Mouse (Mus musculus) ES-E14 (cell line): ENCODE results near the gene Foxo3. TPM values are rescaled to one million over a fixed set of nuclear protein-coding genes. Genes with fewer than 3 reads are reported as not detected.

Experiments used
- DNase-seq: peaks from one replicate; pipeline ENCODE4 v3.0.0-alpha.2; 2013; ENCODE audit warnings: low read depth, low spot score
- H3K27ac ChIP-seq: 2 replicates; pipeline ENCODE4 v1.5.1; 2012; ENCODE audit warnings: low read depth, mild to moderate bottlenecking, low read length, moderate library complexity, mixed read lengths; ENCODE audit not compliant: poor library complexity, insufficient read depth, severe bottlenecking
- H3K36me3 ChIP-seq: 2 replicates; pipeline ENCODE4 v1.6.1; 2012; ENCODE audit warnings: mild to moderate bottlenecking, low read length, moderate library complexity, mixed read lengths; ENCODE audit not compliant: control insufficient read depth, poor library complexity, insufficient read depth, severe bottlenecking
- H3K4me1 ChIP-seq, 2 experiments: fragments of 150-350 bp in 1 of 2; sonication (generic) in 1 of 2; 2 replicates each; pipeline ENCODE4 v1.6.1; 2012; ENCODE audit warnings: low read length in 2 of 2, mild to moderate bottlenecking in 1 of 2, mixed read lengths in 1 of 2; ENCODE audit not compliant: control insufficient read depth in 2 of 2, insufficient read depth in 2 of 2, poor library complexity in 1 of 2
- H3K4me3 ChIP-seq, 2 experiments: fragments of 150-350 bp in 1 of 2; sonication (generic) in 1 of 2; 2 replicates each; pipeline ENCODE4 v1.5.1; 2012; ENCODE audit warnings: low read length in 2 of 2, low read depth in 1 of 2, mild to moderate bottlenecking in 1 of 2, mixed read lengths in 1 of 2; ENCODE audit not compliant: insufficient read depth in 1 of 2, poor library complexity in 1 of 2, severe bottlenecking in 1 of 2
- H3K9ac ChIP-seq: 2 replicates; pipeline ENCODE4 v1.6.1; 2012; ENCODE audit warnings: low read depth, mild to moderate bottlenecking, low read length, mixed read lengths; ENCODE audit not compliant: poor library complexity, insufficient read depth, severe bottlenecking
- H3K9me3 ChIP-seq: fragments of 150-350 bp; sonication (generic); 2 replicates; pipeline ENCODE4 v1.6.1; 2012; ENCODE audit warnings: low read depth, mild to moderate bottlenecking, low read length; ENCODE audit not compliant: control insufficient read depth, insufficient read depth
- CHD2 ChIP-seq: IDR thresholded peaks from 2 replicates; pipeline ENCODE4 v1.6.1; 2014; ENCODE audit warnings: mild to moderate bottlenecking, low read depth, low read length, inconsistent platforms
- HCFC1 ChIP-seq: IDR thresholded peaks from 2 replicates; pipeline ENCODE4 v1.6.1; 2012; ENCODE audit warnings: low read length, inconsistent platforms, borderline replicate concordance; ENCODE audit not compliant: insufficient read depth
- MAFK ChIP-seq: IDR thresholded peaks from 2 replicates; pipeline ENCODE4 v1.6.1; 2014; ENCODE audit warnings: mild to moderate bottlenecking, low read depth, low read length, inconsistent platforms; ENCODE audit not compliant: insufficient read depth
- ZC3H11A ChIP-seq: IDR thresholded peaks from 2 replicates; pipeline ENCODE4 v1.6.1; 2012; ENCODE audit warnings: low read depth, mild to moderate bottlenecking, inconsistent platforms, low read length, borderline replicate concordance
- ZNF384 ChIP-seq: IDR thresholded peaks from 2 replicates; pipeline ENCODE4 v1.6.1; 2012; ENCODE audit warnings: low read depth, low read length, inconsistent platforms
- in situ Hi-C, 2 experiments: fragments of 600-800 bp; cut with MboI; formaldehyde crosslinking; loops; one replicate each; pipeline ENCODE4 v1.15.1; 2025; ENCODE audit warnings: low sequenced_read_pairs in 2 of 2, inconsistent platforms in 1 of 2; ENCODE audit not compliant: unreplicated experiment in 2 of 2
- total RNA-seq: library from RNA; depleted of rRNA; stranded (reverse); fragments of 300-350 nt; gene quantifications from 2 replicates; pipeline ENCODE4 v1.2.3, GENCODE M21; 2012

The Foxo3 gene
- total RNA-seq, 1 experiment, result 20.7 TPM

DNA sequence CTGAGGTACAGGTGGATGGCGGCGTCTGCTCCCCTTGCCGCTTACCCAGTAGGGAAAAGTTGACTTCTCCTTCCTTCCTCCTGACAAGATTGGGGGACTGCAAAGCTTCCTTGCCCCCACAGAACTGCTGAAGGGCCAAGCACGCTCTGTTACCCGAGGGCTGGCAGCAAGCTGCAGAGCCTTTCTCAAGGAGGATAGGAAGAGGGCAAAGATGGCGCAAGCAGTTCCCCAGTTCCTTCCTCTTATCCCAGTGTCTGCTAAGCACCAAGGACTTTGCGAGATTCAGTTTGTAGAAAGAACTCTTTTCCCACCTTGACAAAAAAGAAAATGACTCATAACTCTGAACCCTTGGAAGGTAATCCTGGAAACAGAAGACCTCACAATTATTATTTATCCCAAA is 18.6 kb downstream of the Foxo3 start:
- H3K36me3 ChIP-seq, result peaks cover 6% of the 10 kb centered on the region; the same call in 1 of the 2 replicates
- H3K27ac ChIP-seq, result no peak overlapping the region
- in situ Hi-C loops, result no loop called here
- no peak for DNase-seq
- H3K4me1 ChIP-seq, result peaks cover 2 to 11% of the 10 kb centered on the region in 2 experiments; a peak in 2 of 4 replicates
- no peak overlapping the region for H3K4me3 ChIP-seq
- no peak for TF ChIP-seq CHD2
- TF ChIP-seq HCFC1, result no peak
- H3K9ac ChIP-seq, result no peak overlapping the region
- H3K9me3 ChIP-seq, result no peaks in the 10 kb centered on the region

DNA sequence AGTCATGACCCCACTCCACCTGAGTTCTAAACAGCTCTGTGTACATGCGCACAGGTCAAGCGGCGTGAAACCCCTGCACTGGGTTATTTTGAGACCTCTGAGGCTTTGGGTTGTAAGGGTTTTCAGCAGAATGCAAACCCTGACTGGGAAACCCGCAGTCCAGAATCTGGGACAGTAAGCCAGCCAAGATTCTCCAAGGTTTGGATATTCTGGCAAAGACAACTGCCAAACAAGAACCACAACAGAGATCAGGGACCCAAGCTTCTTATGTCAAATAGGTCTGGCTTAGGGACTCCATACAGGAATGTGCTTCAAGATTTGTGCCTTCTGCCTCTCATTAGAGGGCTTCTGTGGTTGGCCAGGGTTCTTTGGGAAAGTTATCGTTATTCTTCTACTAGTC is 21.8 kb downstream of the Foxo3 start:
- Histone ChIP-seq H3K36me3 (peaks cover 6% of the 10 kb centered on the region; the same call in 1 of the 2 replicates), H3K9me3 (no peaks in the 10 kb centered on the region), H3K9ac (no peak overlapping the region), H3K4me3 (no peak overlapping the region), H3K4me1 (peaks cover 4 to 8% of the 10 kb centered on the region in 2 experiments; a peak in 2 of 4 replicates), H3K27ac (no peak overlapping the region)
- TF ChIP-seq MAFK (no peak), ZC3H11A (no peak)
- in situ Hi-C loops, result no loop called here
- no peak for DNase-seq

DNA sequence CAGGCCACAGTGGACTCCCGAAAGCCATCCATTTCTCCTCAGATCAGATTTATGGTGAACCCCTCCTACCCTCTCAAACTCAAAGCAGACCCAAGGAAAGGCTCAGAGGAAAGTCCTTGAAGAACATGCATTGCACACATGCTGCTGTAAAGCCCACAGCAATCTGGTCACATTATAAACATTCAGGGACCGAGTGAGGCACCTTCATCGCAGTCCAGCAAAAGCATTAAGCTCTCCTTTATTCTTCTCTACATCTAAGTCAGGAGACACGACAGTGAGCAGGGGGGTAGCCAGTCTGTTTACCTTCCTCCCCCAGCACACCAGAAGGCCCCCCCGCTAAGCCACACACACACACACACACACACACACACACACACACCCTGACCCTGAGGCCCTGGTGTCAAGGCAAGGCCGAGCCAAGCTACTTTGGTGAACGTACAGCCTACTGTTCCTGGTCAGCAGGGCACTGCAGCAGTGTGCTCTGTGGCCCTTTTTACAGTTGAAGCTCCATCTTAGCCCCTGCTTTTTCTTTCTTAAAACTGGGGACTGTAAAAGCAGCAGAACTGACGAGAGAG is 24.7 kb downstream of the Foxo3 start:
- in situ Hi-C loops, result no loop called here
- H3K27ac ChIP-seq, result no peak overlapping the region
- TF ChIP-seq ZNF384 (no peak), MAFK (no peak), CHD2 (no peak), HCFC1 (no peak), ZC3H11A (no peak)
- no peaks in the 10 kb centered on the region for H3K9me3 ChIP-seq
- H3K36me3 ChIP-seq, result peaks cover 3% of the 10 kb centered on the region; the same call in 1 of the 2 replicates
- H3K4me1 ChIP-seq, result peaks cover 9 to 15% of the 10 kb centered on the region in 2 experiments; a peak in 3 of 4 replicates
- no peak overlapping the region for H3K4me3 ChIP-seq
- DNase-seq, result no peak
- no peak overlapping the region for H3K9ac ChIP-seq

DNA sequence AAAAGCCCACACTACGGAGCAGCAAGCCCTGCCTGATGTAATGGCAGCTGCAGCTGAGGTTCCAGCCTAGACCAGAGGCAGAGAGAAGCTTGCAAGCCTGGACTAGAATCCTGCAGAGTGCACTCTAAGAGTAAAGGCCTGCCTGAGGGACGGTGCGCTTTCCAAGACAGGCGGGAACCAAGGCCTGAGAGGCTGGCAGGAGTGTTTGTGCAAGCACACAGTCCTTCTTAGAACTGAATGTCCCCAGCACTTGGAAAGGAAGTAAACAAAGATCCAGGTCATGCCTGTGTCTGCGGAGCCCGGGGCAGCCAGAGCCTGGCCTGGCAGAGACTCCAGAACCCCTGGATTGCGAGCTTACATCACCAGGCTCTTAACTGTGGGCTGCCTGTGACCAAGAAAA is 25.4 kb downstream of the Foxo3 start:
- Histone ChIP-seq H3K4me1 (peaks cover 10 to 18% of the 10 kb centered on the region in 2 experiments; a peak in 3 of 4 replicates), H3K36me3 (peaks cover 3% of the 10 kb centered on the region; the same call in 1 of the 2 replicates), H3K27ac (no peak overlapping the region), H3K9ac (0 out of 2 replicates have a peak overlapping the region, but pooled peaks have one; percentile 42), H3K9me3 (no peaks in the 10 kb centered on the region), H3K4me3 (0 out of 4 replicates have a peak overlapping the region, but pooled peaks of 1 of the 2 experiments have one; percentile 2)
- TF ChIP-seq HCFC1, result no peak
- no peak for TF ChIP-seq MAFK
- TF ChIP-seq CHD2, result no peak
- TF ChIP-seq ZC3H11A, result no peak
- TF ChIP-seq ZNF384, result no peak
- no peak for DNase-seq
- in situ Hi-C loops, result no loop called here

DNA sequence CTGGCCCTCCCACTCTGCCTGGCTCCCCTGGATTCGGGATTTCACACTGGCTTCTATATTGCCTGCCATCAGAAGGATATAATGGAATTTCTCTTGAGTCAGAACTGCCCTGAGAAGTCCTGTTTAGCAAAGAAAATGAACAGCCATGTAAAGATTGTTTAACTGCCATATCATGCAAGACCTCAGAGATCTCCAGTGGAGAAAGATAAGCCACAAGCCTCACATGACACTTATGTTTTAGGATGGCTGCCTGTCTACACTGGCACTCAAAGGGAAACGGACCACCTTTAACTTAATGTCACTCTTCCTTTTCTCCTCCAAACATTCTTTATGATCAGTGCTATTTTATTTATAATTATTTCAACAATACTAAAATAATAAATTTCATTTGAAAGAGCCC is 26.6 kb downstream of the Foxo3 start:
- in situ Hi-C loops, result no loop called here
- H3K27ac ChIP-seq, result no peak overlapping the region

More for the DNA sequence above, 26.6 kb downstream of the Foxo3 start:
- peaks cover 10 to 20% of the 10 kb centered on the region in 2 experiments; a peak in 3 of 4 replicates for H3K4me1 ChIP-seq
- H3K9ac ChIP-seq, result no peak overlapping the region
- TF ChIP-seq MAFK, result no peak
- TF ChIP-seq ZC3H11A, result no peak
- no peak for TF ChIP-seq ZNF384
- TF ChIP-seq CHD2, result no peak
- TF ChIP-seq HCFC1, result no peak
- no peak overlapping the region for H3K4me3 ChIP-seq
- no peaks in the 10 kb centered on the region; the same call in 1 of the 2 replicates for H3K36me3 ChIP-seq
- no peaks in the 10 kb centered on the region for H3K9me3 ChIP-seq
- DNase-seq, result no peak
